Mouse (Mus musculus): Measurements from ENCODE around the gene Ttc23.
A peak's percentile ranks its signal among the peaks of the same experiment; 100 is the strongest.

The Ttc23 gene

GRCm38 (mm10) chr7:67645681-67646014, 1.6 kb upstream of the Ttc23 start:
- no peak for DNase-seq

GRCm38 (mm10) chr7:67646131-67646530, 1.1 kb upstream of the Ttc23 start:
- no peak for DNase-seq

- DNase-seq: no peak
Measured at GRCm38 (mm10) chr7:67648376-67648775, 1.2 kb downstream of the Ttc23 start.

DNA sequence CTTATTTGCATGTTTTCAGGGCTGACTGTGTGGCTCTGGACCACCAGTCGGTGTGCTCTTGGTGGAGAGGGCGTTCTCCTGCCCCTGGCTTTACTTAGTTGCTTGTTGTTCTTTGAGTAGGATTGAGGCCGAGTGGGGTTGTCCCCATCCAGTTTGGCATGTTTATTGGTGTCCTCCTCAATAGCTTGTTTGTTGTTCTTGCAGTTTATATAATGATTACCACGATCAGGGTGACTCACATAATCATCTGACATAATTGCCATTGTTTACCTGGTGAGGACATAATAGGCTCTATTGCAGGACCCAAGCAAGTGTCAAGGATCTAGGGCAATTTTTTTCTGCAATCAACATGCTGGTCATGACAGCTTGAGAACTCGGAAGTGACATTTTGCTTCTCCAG, 5.0 kb downstream of the Ttc23 start:
- DNase-seq: no peak

GRCm38 (mm10) chr7:67654668-67655067, 7.5 kb downstream of the Ttc23 start:
- DNase-seq: no peak

- DNase-seq: no peak
Measured at GRCm38 (mm10) chr7:67655186-67655585, 8.0 kb downstream of the Ttc23 start.

GRCm38 (mm10) chr7:67658110-67658509, 10.9 kb downstream of the Ttc23 start:
- no peak for DNase-seq

DNA sequence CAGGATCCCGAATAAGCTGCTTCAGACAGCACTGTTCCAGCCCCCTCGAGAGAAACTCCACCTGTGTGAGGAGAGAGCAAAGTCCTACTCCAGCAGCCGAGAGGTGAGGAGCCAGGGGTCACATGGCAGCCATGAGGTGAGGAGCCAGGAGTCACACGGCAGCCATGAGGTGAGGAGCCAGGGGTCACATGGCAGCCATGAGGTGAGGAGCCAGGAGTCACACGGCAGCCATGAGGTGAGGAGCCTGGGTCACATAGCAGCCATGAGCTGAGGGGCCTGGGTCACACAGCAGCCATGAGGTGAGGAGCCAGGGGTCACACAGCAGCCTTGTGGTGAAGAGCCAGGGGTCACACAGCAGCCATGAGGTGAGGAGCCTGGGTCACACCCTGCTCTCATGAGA, 15.2 kb downstream of the Ttc23 start:
- DNase-seq: no peak

GRCm38 (mm10) chr7:67663981-67664694, 16.9 kb downstream of the Ttc23 start:
- DNase-seq: no peak

DNA sequence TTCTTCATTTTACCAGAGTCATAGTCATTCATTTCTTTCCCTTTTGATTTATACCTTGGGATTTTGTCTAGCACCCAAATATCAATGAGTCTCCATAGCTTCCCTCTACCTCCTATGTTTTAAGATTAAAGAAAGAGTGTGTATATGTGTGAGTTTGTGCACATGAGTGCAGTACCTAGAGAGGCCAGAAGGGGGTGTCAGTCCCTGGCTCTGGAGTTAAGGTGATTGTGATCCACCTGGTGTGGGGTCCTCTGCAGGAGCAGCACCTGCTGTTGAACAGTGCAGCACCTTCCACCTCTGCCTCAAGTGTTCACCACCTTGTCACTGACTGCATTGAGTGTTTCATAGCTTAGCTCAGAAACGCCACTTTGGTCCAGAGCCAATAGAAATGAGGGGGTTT, 23.8 kb downstream of the Ttc23 start:
- no peak for DNase-seq

- DNase-seq: peak; percentile 85
Measured at GRCm38 (mm10) chr7:67672650-67673049, 25.4 kb downstream of the Ttc23 start.

GRCm38 (mm10) chr7:67673656-67674055, 26.4 kb downstream of the Ttc23 start:
- DNase-seq: no peak

GRCm38 (mm10) chr7:67678878-67679499, 31.8 kb downstream of the Ttc23 start:
- DNase-seq: no peak

DNA sequence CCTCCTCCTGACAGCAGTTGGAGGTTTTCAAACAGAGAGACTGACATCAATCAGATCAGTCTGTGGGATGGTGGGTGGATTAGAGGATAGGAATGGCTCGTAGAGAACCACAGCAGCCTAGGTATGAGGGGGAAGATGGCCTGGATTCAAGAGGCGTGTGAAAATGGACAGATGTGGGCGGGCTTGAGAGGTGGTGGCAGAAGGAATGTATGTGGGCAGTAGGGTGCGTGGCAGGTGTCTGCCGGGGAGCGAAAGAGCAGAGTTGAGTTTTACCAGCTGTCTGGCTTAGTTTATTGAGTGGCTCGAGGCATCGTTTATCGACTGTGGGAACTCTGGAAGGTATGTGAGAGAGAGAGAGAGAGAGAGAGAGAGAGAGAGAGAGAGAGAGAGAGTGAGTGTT, 33.9 kb downstream of the Ttc23 start:
- no peak for DNase-seq

DNA sequence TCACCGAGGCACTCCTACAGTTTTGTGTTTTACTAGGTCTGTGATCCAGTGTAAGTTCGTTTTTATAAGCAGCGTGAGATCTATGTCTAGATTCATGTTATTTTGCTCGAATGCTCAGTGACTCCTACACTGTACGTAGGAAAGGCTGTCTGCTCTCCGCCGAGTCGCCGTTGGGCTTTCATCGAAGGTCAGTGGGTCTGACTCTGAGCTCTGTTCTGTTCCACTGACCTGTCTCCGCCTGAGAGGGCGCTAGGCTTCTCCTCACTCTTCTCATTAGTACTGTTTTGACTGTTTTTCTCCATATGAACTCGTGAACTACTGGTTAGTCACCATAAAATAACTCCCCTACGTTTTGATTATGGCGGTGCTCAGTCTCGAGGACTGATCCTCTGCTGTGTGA, 35.8 kb downstream of the Ttc23 start:
- DNase-seq: no peak

GRCm38 (mm10) chr7:67686545-67686944, 39.3 kb downstream of the Ttc23 start:
- DNase-seq: no peak

DNA sequence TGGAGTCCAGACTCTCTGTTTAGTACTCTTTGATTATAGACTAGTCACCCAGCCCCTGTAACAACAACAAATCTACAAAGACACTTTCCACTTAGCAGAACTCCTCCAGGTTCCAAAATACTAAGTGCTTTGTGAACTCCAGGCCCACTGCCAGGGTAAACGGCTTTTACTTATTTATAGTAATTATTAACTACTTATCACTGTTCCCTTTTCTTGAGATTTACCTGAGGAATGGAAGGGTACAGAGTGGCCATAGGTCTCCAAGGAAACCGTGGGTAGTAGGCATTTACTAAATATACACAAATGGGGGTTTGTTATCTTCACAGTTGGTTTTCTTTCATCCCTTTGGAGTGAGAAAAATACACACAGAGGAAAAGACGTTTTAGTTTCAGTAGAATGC, 41.1 kb downstream of the Ttc23 start:
- no peak for DNase-seq

GRCm38 (mm10) chr7:67689793-67690192, 42.6 kb downstream of the Ttc23 start:
- no peak for DNase-seq

- DNase-seq: no peak
Measured at GRCm38 (mm10) chr7:67691036-67691435, 43.8 kb downstream of the Ttc23 start.

DNA sequence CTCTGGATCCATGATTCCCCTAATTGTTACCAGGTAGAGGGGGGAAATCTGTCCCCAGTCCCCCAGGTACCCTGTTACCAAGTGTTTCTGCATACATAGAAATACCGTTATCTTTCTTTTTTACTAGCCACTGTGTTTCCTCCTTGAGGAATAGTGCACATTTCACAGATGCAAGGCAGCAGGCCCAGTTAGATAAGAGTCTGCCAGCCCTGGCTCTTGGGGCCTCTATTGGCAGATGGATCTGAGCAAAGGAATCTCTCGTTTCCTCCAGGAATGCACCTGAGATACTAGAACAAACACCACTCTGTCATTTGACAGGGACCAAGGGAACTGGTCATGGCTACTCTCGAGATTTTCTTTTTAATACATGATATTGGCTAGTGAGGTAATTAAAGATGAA, 44.9 kb downstream of the Ttc23 start:
- no peak for DNase-seq

DNA sequence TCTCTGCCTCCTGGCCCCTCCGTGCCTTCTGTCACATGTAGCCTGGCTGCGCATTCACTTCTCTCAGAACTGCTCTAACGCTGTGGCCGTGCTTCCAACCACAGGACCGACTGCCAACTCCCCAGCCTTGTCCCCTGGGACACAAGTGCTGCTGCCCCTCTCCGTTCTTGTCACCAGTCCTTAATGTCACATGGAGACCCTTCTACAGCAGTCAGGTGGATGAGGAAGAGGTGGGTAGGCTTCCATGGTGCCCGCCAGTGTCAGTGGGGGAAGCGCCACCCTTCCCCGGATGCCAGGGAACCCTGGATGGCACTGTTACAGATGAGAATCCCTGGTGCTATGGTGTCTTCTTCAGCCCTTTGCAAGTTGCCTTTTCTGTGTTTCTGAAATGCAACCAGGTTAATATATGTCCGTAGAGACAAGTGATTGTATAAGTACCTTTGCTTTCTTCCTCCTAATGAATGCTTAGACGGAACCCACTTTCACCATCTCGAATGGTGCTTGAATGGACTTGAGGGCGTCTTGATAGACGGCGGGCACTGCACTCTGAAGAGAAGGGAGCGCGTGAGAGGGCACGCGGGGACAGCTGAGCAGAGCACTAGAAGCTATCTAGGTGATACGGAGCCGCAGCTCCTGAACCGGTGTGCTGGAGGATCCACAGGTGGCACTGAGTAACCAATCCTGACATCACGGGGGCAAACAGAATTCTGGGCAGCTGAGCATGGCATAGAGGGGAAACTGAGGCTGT, 45.8 kb downstream of the Ttc23 start:
- no peak for DNase-seq

GRCm38 (mm10) chr7:67695906-67696305, 48.7 kb downstream of the Ttc23 start:
- DNase-seq: no peak

DNA sequence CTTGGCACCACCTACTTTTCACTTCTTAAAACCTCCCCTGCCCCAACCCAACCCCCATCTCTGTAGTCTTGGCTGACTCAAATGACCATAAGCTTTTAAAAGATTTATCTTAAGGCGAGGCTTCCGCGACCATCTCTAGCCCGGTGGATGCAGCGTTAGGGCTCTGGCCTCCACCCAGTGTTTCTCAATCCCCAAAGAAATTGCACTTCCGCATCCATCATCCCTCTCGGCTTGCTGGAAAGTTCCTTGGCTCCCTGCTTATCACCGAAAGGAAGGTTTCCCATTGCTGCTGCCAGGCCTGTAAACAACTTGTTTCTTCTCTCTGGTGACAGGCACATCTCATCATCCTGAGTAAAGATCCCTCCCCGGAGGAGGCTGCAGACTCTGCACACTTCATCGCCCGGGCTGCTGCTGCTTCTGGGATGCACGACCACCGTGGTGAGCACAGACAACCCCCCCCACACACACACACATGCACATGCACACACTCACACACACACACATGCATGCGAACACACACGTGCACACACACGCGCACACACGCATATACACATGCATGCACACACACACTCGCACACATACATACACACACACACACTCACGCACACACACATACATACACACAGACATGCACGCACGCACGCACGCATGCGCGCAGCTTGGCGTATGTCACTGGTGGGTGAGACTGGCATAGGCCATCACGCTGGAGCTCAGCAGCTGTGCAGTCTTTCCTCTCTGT, 50.9 kb downstream of the Ttc23 start:
- no peak for DNase-seq

DNA sequence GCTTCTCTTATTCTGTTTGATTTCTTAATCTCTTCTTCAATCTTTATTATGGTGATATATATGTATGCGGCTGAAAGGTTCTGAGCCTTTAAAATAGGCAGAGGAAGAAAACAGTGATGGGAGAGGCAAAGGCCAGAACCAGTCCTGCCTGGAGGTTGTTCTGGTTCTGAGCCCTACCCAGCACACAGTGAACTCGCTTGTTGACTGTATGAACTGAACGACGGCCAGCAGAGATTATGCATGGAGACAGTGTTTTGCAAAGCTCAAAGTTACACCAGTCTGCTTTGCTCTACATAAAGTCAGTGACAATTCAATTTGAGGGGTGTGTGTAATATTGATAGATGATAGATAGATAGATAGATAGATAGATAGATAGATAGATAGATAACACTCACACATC, 52.1 kb downstream of the Ttc23 start:
- no peak for DNase-seq
